Mouse (Mus musculus) ES-E14 (cell line): ENCODE data around the gene Mrps34. TPM values are rescaled to one million over a fixed set of nuclear protein-coding genes. Genes with fewer than 3 reads are reported as not detected.

Experiments used
- DNase-seq: peaks from one replicate; pipeline ENCODE4 v3.0.0-alpha.2; 2013; ENCODE audit warnings: low read depth, low spot score
- H3K27ac ChIP-seq: 2 replicates; pipeline ENCODE4 v1.5.1; 2012; ENCODE audit warnings: low read depth, mild to moderate bottlenecking, low read length, moderate library complexity, mixed read lengths; ENCODE audit not compliant: poor library complexity, insufficient read depth, severe bottlenecking
- H3K36me3 ChIP-seq: 2 replicates; pipeline ENCODE4 v1.6.1; 2012; ENCODE audit warnings: mild to moderate bottlenecking, low read length, moderate library complexity, mixed read lengths; ENCODE audit not compliant: control insufficient read depth, poor library complexity, insufficient read depth, severe bottlenecking
- H3K4me1 ChIP-seq, 2 experiments: fragments of 150-350 bp in 1 of 2; sonication (generic) in 1 of 2; 2 replicates each; pipeline ENCODE4 v1.6.1; 2012; ENCODE audit warnings: low read length in 2 of 2, mild to moderate bottlenecking in 1 of 2, mixed read lengths in 1 of 2; ENCODE audit not compliant: control insufficient read depth in 2 of 2, insufficient read depth in 2 of 2, poor library complexity in 1 of 2
- H3K4me3 ChIP-seq, 2 experiments: fragments of 150-350 bp in 1 of 2; sonication (generic) in 1 of 2; 2 replicates each; pipeline ENCODE4 v1.5.1; 2012; ENCODE audit warnings: low read length in 2 of 2, low read depth in 1 of 2, mild to moderate bottlenecking in 1 of 2, mixed read lengths in 1 of 2; ENCODE audit not compliant: insufficient read depth in 1 of 2, poor library complexity in 1 of 2, severe bottlenecking in 1 of 2
- H3K9ac ChIP-seq: 2 replicates; pipeline ENCODE4 v1.6.1; 2012; ENCODE audit warnings: low read depth, mild to moderate bottlenecking, low read length, mixed read lengths; ENCODE audit not compliant: poor library complexity, insufficient read depth, severe bottlenecking
- H3K9me3 ChIP-seq: fragments of 150-350 bp; sonication (generic); 2 replicates; pipeline ENCODE4 v1.6.1; 2012; ENCODE audit warnings: low read depth, mild to moderate bottlenecking, low read length; ENCODE audit not compliant: control insufficient read depth, insufficient read depth
- CHD2 ChIP-seq: IDR thresholded peaks from 2 replicates; pipeline ENCODE4 v1.6.1; 2014; ENCODE audit warnings: mild to moderate bottlenecking, low read depth, low read length, inconsistent platforms
- HCFC1 ChIP-seq: IDR thresholded peaks from 2 replicates; pipeline ENCODE4 v1.6.1; 2012; ENCODE audit warnings: low read length, inconsistent platforms, borderline replicate concordance; ENCODE audit not compliant: insufficient read depth
- MAFK ChIP-seq: IDR thresholded peaks from 2 replicates; pipeline ENCODE4 v1.6.1; 2014; ENCODE audit warnings: mild to moderate bottlenecking, low read depth, low read length, inconsistent platforms; ENCODE audit not compliant: insufficient read depth
- ZC3H11A ChIP-seq: IDR thresholded peaks from 2 replicates; pipeline ENCODE4 v1.6.1; 2012; ENCODE audit warnings: low read depth, mild to moderate bottlenecking, inconsistent platforms, low read length, borderline replicate concordance
- ZNF384 ChIP-seq: IDR thresholded peaks from 2 replicates; pipeline ENCODE4 v1.6.1; 2012; ENCODE audit warnings: low read depth, low read length, inconsistent platforms
- in situ Hi-C, 2 experiments: fragments of 600-800 bp; cut with MboI; formaldehyde crosslinking; loops; one replicate each; pipeline ENCODE4 v1.15.1; 2025; ENCODE audit warnings: low sequenced_read_pairs in 2 of 2, inconsistent platforms in 1 of 2; ENCODE audit not compliant: unreplicated experiment in 2 of 2
- total RNA-seq: library from RNA; depleted of rRNA; stranded (reverse); fragments of 300-350 nt; gene quantifications from 2 replicates; pipeline ENCODE4 v1.2.3, GENCODE M21; 2012

The Mrps34 gene
- total RNA-seq, 1 experiment = 36.1 TPM

DNA sequence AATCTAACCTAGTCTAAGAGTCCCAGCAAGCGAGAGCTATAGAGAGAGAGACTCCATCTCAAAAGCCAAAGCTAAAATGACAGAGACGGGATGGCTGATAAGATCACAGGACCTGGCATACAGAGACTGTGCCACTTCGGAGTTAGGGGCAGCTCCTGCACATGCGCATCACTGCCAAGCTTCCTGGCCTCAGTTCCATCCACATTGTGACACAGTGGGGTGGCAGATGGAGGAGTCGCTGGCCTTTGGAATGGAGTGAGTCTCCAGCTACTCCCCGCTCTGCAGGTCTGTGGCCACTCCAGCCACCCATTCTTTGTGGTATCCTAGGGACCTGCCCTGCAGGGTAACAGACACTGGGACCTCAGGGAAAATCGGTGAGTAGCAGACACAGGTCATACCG is 29.1 kb upstream of the Mrps34 start, which contains the start of gene Igfals:
Gene Igfals, plus strand, starts transcription at position 222 of the 400 bp plus-strand sequence.
- in situ Hi-C loops = no loop called here
- no peak for TF ChIP-seq HCFC1
- no peak for TF ChIP-seq CHD2
- no peak for TF ChIP-seq MAFK
- no peak for TF ChIP-seq ZNF384
- TF ChIP-seq ZC3H11A = no peak
- H3K4me1 ChIP-seq = no peaks in the 10 kb centered on the region
- no peaks in the 10 kb centered on the region for H3K9me3 ChIP-seq
- no peak within 1 kb of the TSS for H3K27ac ChIP-seq
- H3K36me3 ChIP-seq = peaks cover 8% of the 10 kb centered on the region; the same call in 1 of the 2 replicates
- no peak for DNase-seq
- H3K4me3 ChIP-seq = no peak within 1 kb of the TSS
- no peak within 1 kb of the TSS for H3K9ac ChIP-seq

DNA sequence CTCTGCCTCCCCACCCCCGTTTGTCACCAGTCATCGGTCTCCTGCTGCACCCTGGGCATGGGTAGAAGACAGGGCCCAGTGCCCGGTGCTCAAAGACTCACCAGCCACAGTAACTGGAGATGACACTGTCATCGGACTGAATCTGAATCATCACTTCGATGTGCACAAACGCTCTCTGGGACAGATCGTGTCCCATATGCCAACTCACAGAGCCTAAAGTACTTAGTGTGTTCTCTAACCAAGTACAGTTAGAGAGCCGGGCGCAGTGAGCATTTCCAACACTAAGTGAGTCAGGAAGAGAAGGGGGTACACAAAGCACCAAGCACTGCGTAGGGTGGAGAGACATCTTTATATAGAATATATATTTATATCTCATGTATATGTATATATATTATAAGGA is 27.0 kb upstream of the Mrps34 start:
- Histone ChIP-seq H3K36me3 (peaks cover 2% of the 10 kb centered on the region; the same call in 1 of the 2 replicates), H3K9me3 (no peaks in the 10 kb centered on the region), H3K4me3 (no peak overlapping the region), H3K27ac (no peak overlapping the region), H3K9ac (no peak overlapping the region), H3K4me1 (peaks cover 3% of the 10 kb centered on the region in 2 experiments; a peak in 2 of 4 replicates)
- no peak for DNase-seq
- no peak for TF ChIP-seq CHD2
- TF ChIP-seq ZNF384 = no peak
- TF ChIP-seq MAFK = no peak
- no peak for TF ChIP-seq HCFC1
- no peak for TF ChIP-seq ZC3H11A
- in situ Hi-C loops = no loop called here

DNA sequence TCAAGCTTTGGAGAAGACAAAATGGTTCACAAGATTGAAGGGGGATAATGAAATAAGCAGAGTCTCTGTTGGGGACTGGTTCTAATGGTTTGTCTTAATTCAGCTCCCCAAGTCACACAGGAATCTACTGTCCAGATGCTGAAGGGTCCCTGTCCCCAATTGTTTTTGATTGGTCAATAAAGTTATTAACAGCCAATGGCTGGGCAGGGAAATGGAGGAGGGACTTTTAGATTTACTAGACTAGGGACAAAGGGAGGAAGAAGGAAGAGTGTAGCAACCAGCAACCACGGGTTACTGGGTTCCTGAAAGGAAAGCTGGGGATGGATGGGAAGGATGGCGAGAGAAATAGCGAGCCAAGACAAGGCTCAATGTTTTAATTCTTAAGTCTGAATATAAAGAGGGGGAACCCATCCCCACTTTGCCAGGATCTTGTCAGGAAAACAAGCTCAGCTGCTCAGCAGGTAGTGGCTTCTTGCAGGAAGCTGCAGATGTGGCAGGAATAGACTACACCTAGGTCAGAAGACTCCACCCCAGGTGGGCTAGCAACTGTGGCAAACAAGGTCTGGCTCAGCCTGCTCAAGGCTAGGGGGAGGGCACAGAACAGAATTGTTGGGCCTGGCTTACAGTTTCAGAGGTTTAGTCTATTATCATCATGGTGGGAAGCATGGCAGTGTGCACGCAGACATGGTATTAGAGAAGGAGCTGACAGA is 21.1 kb upstream of the Mrps34 start:
- H3K4me3 ChIP-seq = 0 out of 4 replicates have a peak overlapping the region, but pooled peaks of 1 of the 2 experiments have one; percentile 0
- H3K4me1 ChIP-seq = peaks cover 8 to 19% of the 10 kb centered on the region in 2 experiments; a peak in 3 of 4 replicates
- in situ Hi-C loops = no loop called here
- H3K27ac ChIP-seq = peak overlapping the region; percentile 69; the same call in 1 of the 2 replicates
- no peaks in the 10 kb centered on the region for H3K9me3 ChIP-seq
- no peaks in the 10 kb centered on the region for H3K36me3 ChIP-seq
- no peak overlapping the region; the same call in 1 of the 2 replicates for H3K9ac ChIP-seq
- TF ChIP-seq HCFC1 (no peak), CHD2 (peak; percentile 78)
- no peak for DNase-seq

DNA sequence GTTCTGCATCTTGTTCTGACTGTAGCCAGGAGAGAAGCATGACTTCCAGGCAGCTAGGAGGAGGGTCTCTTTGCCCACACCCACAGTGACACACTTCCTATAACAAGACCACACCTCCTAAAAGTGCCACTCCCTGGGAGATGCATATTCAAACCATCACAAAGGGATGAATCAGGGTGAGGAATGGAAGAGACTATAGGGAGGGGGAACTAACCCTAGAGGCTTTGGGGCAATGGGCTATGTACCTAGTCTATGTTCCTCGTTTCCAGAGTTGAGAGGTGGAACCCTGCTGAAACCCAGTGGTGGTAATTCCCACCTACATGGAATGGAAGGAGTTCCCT is 20.5 kb upstream of the Mrps34 start:
- in situ Hi-C loops = no loop called here
- Histone ChIP-seq H3K4me3 (no peak overlapping the region), H3K36me3 (no peaks in the 10 kb centered on the region), H3K27ac (peak overlapping the region; percentile 69; the same call in 1 of the 2 replicates), H3K9me3 (no peaks in the 10 kb centered on the region), H3K4me1 (peaks cover 8 to 21% of the 10 kb centered on the region in 2 experiments; a peak in 3 of 4 replicates), H3K9ac (no peak overlapping the region)
- no peak for DNase-seq
- TF ChIP-seq ZNF384 (no peak), HCFC1 (no peak), CHD2 (no peak)

DNA sequence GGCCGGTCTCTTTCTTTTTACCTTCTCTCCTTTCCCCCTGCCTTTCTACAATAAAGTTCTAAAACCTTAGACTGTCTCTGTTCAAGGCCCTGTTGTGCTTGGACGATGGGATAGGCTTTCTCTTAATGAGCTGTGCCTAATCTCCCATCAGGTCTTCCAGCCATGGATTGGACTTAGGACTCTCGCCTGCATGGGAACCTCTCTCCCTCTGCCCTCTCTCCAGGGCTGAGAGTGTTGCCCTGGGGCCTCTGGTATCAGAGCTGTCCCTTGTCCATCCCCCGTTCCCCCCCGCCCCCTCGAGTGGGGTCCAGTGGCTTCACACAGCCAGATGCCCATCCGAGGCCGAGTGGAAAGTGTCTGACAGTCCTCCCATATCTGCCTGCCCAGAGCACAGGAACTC is 19.9 kb upstream of the Mrps34 start:
- Histone ChIP-seq H3K36me3 (no peaks in the 10 kb centered on the region), H3K9me3 (no peaks in the 10 kb centered on the region), H3K4me1 (peaks cover 8 to 21% of the 10 kb centered on the region in 2 experiments; a peak in 3 of 4 replicates), H3K9ac (no peak overlapping the region), H3K27ac (peak overlapping the region; percentile 33; the same call in 1 of the 2 replicates), H3K4me3 (no peak overlapping the region)
- TF ChIP-seq ZNF384 (no peak), HCFC1 (no peak), CHD2 (no peak), ZC3H11A (no peak), MAFK (no peak)
- no peak for DNase-seq
- in situ Hi-C loops = no loop called here
